Mouse (Mus musculus): Measurements from ENCODE around the gene Hsh2d. TPM values are rescaled to one million over a fixed set of nuclear protein-coding genes. Genes with fewer than 3 reads are reported as not detected.

Hsh2d gene
- total RNA-seq (2014; rRNA removed), result not detected in 2 replicates
- polyA plus RNA-seq (2015; fragmentation: Nextera tagmentation; extraction: Ambion mirVana), result 0.14 TPM in 1 of 2 replicates, not detected in the other

- H3K27ac ChIP-seq, result no peak within 1 kb of the TSS
- 61% methylated on average over 12 of the region's 12 CpGs for WGBS
- no peak for TF ChIP-seq CTCF (IDR thresholded peaks at IDR 0.05; ENCODE audit: low read depth)
- ATAC-seq, result no peak
- H3K4me1 ChIP-seq (ENCODE audit: insufficient read depth, low read length), result no peaks in the 10 kb centered on the region
- H3K9me3 ChIP-seq (ENCODE audit: low read length), result no peaks in the 10 kb centered on the region; the same call in 1 of the 2 replicates
- H3K4me3 ChIP-seq (ENCODE audit: low read length), result no peak within 1 kb of the TSS
- H3K36me3 ChIP-seq (ENCODE audit: insufficient read depth, low read length), result no peaks in the 10 kb centered on the region
- DNase-seq (ENCODE audit: low spot score), result no peak
- no peak within 1 kb of the TSS for H3K9ac ChIP-seq (replicated peaks; ENCODE audit: low read length)
- H3K27me3 ChIP-seq (ENCODE audit: insufficient read depth, low read length), result no peaks in the 10 kb centered on the region
- H3K4me2 ChIP-seq (ENCODE audit: low read depth, low read length), result no peak within 1 kb of the TSS
Measured at GRCm38 (mm10) chr8:72189417-72190214, at the start of gene Hsh2d. TSS of gene Hsh2d (plus strand) at chr8:72189638.

DNA sequence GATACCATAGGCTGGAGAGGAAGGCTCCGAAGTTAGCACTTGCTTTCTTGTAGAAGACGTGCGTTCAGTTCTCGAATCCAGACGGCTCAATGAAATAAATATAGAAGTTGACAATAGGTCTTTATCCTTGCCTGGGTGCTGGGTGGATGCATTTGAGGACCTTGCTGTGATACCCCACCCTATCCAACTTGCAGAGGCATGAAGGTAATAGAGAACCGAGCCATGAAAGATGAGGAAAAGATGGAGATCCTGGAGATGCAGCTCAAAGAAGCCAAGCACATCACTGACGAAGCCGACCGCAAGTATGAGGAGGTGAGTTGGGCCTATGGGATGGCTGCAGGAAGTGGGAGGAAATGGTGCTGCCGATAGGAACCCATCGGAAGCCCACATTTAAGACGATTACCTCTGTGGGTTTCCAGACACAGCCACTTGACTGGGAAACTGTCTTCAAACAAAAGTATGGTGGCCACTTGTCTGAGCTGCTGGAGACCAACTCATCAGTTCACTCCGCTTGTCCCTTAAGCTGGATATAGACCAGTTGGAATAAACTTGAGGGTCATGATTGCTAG, 46.1 kb upstream of the Hsh2d start:
- no peak overlapping the region for H3K27ac ChIP-seq
- H3K27me3 ChIP-seq (ENCODE audit: insufficient read depth, low read length), result no peaks in the 10 kb centered on the region
- no peak overlapping the region for H3K9ac ChIP-seq (replicated peaks; ENCODE audit: low read length)
- ATAC-seq, result no peak
- H3K4me1 ChIP-seq (ENCODE audit: insufficient read depth, low read length), result no peaks in the 10 kb centered on the region
- no peak for TF ChIP-seq CTCF (IDR thresholded peaks at IDR 0.05; ENCODE audit: low read depth)
- H3K9me3 ChIP-seq (ENCODE audit: low read length), result no peaks in the 10 kb centered on the region
- WGBS, result 94% methylated on average over 13 of the region's 13 CpGs
- peaks cover 57% of the 10 kb centered on the region for H3K36me3 ChIP-seq (ENCODE audit: insufficient read depth, low read length)
- H3K4me3 ChIP-seq (ENCODE audit: low read length), result no peak overlapping the region
- no peak for DNase-seq (ENCODE audit: low spot score)
- no peak overlapping the region for H3K4me2 ChIP-seq (ENCODE audit: low read depth, low read length)

DNA sequence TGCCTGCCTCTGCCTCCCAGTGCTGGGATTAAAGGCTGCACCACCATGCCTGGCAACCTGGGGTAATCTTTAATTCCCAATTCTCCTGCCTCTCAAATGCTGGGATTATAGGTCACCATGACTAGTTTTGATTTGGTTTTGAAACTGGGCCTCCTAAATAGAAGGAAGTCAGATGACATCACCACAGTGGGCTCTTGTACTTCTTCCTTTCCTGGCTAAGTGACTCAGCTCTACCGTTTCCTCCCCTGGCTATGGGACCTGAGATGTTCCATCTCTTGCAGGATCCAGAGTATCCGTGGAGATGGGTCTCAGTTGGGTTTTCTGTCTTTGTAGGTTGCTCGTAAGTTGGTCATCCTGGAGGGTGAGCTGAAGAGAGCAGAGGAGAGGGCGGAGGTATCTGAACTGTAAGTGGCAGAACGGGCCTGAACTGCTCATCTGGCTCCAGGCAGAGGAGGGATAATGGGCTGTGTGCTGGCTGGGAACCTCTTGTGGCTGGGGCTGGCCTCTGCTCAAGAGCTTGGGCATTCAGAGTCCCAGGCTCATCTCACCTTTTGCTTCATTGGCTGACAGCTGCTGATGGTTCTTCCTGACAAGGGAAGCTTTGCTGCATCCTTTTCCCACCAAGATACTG, 45.0 kb upstream of the Hsh2d start:
- TF ChIP-seq CTCF (IDR thresholded peaks at IDR 0.05; ENCODE audit: low read depth), result no peak
- ATAC-seq (no peak), DNase-seq (ENCODE audit: low spot score) (no peak)
- no peak overlapping the region for H3K4me3 ChIP-seq (ENCODE audit: low read length)
- H3K9ac ChIP-seq (replicated peaks; ENCODE audit: low read length), result no peak overlapping the region
- no peak overlapping the region for H3K4me2 ChIP-seq (ENCODE audit: low read depth, low read length)
- H3K27ac ChIP-seq, result no peak overlapping the region
- 97% methylated on average over 5 of the region's 5 CpGs for WGBS
- no peaks in the 10 kb centered on the region for H3K9me3 ChIP-seq (ENCODE audit: low read length)
- H3K27me3 ChIP-seq (ENCODE audit: insufficient read depth, low read length), result no peaks in the 10 kb centered on the region
- peaks cover 60% of the 10 kb centered on the region for H3K36me3 ChIP-seq (ENCODE audit: insufficient read depth, low read length)
- no peaks in the 10 kb centered on the region for H3K4me1 ChIP-seq (ENCODE audit: insufficient read depth, low read length)

DNA sequence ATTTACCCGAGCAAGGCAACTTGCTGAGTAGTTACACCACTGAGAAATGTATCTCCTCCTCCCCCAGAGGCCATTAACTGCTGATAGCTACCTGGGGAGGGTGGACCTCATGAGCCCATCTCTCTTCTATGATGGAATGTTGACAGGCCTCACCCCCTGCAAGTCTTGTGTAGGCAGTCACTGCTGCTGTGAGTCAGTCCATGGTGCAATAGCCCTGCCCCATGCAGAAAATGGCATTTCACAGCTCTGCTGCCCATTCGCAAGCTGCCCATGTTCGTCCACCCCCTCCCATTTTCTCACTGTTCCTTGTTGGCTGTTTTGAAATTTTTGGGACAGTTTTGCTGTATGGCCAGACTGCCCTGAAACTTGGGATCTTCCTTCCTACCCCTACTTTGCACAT, 43.9 kb upstream of the Hsh2d start:
- Histone ChIP-seq H3K4me2 (ENCODE audit: low read depth, low read length) (no peak overlapping the region), H3K9me3 (ENCODE audit: low read length) (no peaks in the 10 kb centered on the region), H3K9ac (replicated peaks; ENCODE audit: low read length) (no peak overlapping the region), H3K4me1 (ENCODE audit: insufficient read depth, low read length) (no peaks in the 10 kb centered on the region), H3K27ac (no peak overlapping the region), H3K27me3 (ENCODE audit: insufficient read depth, low read length) (no peaks in the 10 kb centered on the region), H3K4me3 (ENCODE audit: low read length) (no peak overlapping the region), H3K36me3 (ENCODE audit: insufficient read depth, low read length) (peaks cover 65% of the 10 kb centered on the region)
- DNase-seq (ENCODE audit: low spot score) (no peak), ATAC-seq (no peak)
- no peak for TF ChIP-seq CTCF (IDR thresholded peaks at IDR 0.05; ENCODE audit: low read depth)
- 89% methylated on average over 3 of the region's 3 CpGs for WGBS

DNA sequence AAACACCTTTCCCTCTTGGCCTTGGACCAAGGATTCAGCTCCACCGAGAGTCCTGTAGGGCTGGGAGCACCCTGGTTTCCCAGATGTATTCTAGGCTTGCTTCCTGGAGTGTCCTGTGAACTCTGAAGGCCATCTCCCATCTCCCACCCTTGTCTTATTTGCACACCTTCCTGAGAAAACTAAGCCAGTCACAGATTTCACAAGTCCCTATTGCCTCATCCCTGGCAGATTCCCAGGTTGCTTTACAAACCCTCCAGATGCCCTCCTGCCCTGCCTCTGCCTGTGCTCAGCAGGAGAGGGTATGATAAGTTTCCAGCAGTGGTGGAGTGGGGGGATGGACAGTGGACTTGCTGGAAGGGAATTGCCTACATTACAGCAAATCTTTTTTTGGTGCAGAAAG, 43.4 kb upstream of the Hsh2d start:
- DNase-seq (ENCODE audit: low spot score), result no peak

GRCm38 (mm10) chr8:72146556-72146955, 42.9 kb upstream of the Hsh2d start:
- H3K9me3 ChIP-seq (ENCODE audit: low read length), result no peaks in the 10 kb centered on the region
- no peak for TF ChIP-seq CTCF (IDR thresholded peaks at IDR 0.05; ENCODE audit: low read depth)
- no peak overlapping the region for H3K9ac ChIP-seq (replicated peaks; ENCODE audit: low read length)
- no peak overlapping the region for H3K4me3 ChIP-seq (ENCODE audit: low read length)
- H3K4me2 ChIP-seq (ENCODE audit: low read depth, low read length), result no peak overlapping the region
- WGBS, result 94% methylated on average over 3 of the region's 3 CpGs
- no peak for DNase-seq (ENCODE audit: low spot score)
- H3K27ac ChIP-seq, result no peak overlapping the region
- no peaks in the 10 kb centered on the region for H3K4me1 ChIP-seq (ENCODE audit: insufficient read depth, low read length)
- peaks cover 64% of the 10 kb centered on the region for H3K36me3 ChIP-seq (ENCODE audit: insufficient read depth, low read length)
- H3K27me3 ChIP-seq (ENCODE audit: insufficient read depth, low read length), result no peaks in the 10 kb centered on the region
- no peak for ATAC-seq

More for the DNA sequence above, 43.4 kb upstream of the Hsh2d start:
- H3K36me3 ChIP-seq (ENCODE audit: insufficient read depth, low read length), result peaks cover 64% of the 10 kb centered on the region
- H3K4me2 ChIP-seq (ENCODE audit: low read depth, low read length), result no peak overlapping the region
- H3K9ac ChIP-seq (replicated peaks; ENCODE audit: low read length), result no peak overlapping the region
- TF ChIP-seq CTCF (IDR thresholded peaks at IDR 0.05; ENCODE audit: low read depth), result no peak
- no peaks in the 10 kb centered on the region for H3K4me1 ChIP-seq (ENCODE audit: insufficient read depth, low read length)
- no peak overlapping the region for H3K27ac ChIP-seq
- H3K27me3 ChIP-seq (ENCODE audit: insufficient read depth, low read length), result no peaks in the 10 kb centered on the region
- no peaks in the 10 kb centered on the region for H3K9me3 ChIP-seq (ENCODE audit: low read length)
- no peak overlapping the region for H3K4me3 ChIP-seq (ENCODE audit: low read length)
- WGBS, result 60% methylated on average over 1 of the region's 1 CpGs
- no peak for ATAC-seq
